Mouse (Mus musculus) kidney, postnatal 36 days (tissue): ENCODE data around the gene Krt42.
"Not testable (repeated sequence)": the region's sequence is repeated elsewhere in the genome, so short reads cannot be mapped to it uniquely, and the experiment has no call there.

Experiments
- DNase-seq, 2 experiments: peaks; one replicate each; pipeline ENCODE4 v3.0.0; 2021 to 2022; ENCODE audit warnings: mixed read lengths in 2 of 2

Gene Krt42

GRCm38 (mm10) chr11:100269821-100270332 is at the start of gene Krt42:
TSS of gene Krt42 (minus strand) at chr11:100269871.
- DNase-seq = no peak

- DNase-seq = no peak
Observed at GRCm38 (mm10) chr11:100318529-100319451, 49.1 kb upstream of the Krt42 start.

DNA sequence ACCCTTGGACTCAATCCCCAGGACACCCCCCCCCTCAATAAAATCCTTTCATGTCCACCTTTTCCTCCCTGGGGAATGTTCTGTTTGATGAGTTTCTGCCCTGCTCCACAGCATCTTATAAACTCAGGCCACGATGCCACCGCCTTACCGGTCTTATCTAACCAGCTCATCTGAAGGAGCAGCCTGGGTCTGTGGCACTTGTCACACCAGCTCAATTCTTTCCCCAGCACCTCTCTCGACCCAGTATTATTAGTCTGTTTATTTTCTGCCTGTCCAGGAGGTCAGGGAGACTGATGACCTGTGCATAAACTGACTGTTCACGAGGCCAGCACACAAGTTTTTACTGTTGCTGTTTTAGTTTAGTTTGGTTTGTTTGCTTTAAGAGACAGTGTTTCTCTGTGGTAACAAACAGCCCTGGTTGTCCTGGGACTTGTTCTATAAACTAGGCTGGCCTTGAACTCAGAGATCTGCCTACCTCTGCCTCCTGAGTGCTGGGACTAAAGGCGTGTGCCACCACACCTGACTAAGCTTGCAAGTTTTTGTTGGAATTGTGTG is 48.2 kb upstream of the Krt42 start:
- no peak for DNase-seq

DNA sequence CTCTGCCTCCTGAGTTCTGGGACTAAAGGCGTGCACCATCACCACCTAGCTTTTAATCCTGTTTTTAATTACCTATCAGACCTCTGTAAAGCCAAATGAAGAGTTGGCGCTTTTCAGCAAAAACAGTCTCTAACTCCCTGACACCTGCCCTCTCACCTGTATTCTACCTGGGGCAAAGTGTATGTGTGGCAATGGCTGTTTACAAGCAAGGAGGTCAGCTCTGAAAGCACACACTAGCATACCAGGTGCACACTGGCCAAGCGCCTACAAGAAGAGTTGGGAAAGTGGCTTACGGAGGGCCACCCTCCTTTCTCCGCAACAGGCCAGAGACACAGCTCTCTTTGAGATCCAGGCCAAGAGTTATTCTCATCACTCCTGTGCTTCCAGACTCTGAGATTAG is 45.8 kb upstream of the Krt42 start:
- DNase-seq = no peak

DNA sequence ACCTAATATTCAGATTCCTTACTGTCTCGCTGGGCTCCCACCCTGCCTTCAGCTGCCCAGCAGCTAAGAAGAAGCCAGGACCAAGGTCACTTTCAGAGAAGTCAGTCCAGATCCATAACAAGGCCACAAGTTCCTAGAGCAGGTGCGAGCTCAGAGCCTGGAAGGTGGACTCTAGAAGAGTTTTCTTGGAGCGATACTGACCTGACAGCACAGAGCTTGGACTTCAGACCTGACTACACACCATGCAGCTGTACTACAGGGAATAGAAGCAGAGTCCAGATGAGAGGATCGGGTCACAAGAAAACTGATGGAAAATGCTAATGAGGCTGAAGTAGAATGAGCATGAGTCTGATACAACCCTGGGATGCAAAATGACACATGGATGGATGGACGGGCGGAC is 43.8 kb upstream of the Krt42 start:
- DNase-seq = peak; percentile 45 to 63

DNA sequence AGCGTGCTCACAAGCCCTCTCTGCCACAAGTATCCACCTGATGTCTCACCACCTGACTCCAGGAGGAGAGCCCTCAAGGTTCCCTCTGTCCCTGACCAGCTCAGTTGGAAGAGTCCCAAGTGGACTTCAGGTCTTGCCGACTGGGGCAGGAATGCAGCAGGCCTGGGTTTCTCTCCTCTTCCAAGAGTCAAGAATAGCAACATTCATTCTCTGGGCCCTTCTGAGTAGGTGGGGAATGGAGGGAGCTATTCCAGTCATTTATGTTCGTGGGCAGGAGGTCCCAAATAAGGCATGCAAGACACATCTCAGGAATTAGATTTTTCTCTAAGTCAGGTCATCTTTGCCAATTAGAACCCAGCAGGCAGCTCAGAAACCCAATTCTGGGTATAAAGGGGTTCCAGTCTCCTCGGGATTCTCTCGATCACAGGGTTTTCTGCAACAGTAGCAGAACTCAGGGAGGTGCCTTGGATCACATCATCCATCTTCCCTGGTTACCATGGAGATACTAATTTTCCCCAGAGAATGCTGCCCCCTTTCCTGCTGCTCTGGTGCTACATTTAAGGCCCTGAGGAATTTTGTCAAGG is 42.5 kb upstream of the Krt42 start:
- DNase-seq = peak; percentile 80 to 88

DNA sequence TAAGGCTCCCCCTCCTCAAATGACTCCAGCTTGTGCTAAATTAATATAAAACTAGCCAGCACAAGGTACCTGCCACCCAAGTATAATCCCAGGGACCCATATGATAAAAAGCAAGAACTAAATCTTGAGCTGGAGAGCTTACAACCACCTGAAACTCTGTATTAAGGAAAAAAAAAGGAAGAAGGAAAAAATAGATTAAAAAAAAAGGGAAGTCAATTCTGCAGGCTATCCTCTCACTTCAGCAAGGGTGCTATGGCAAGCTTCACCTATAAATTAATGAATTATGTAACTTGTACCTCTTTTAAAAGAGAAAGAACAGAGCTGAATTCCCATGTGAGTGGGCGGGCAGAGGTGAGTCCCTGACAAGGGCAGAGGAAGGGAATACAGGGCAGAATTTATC is 42.0 kb upstream of the Krt42 start:
- DNase-seq = no peak

GRCm38 (mm10) chr11:100308672-100309071 is 39.0 kb upstream of the Krt42 start:
- not testable (repeated sequence) for DNase-seq

DNA sequence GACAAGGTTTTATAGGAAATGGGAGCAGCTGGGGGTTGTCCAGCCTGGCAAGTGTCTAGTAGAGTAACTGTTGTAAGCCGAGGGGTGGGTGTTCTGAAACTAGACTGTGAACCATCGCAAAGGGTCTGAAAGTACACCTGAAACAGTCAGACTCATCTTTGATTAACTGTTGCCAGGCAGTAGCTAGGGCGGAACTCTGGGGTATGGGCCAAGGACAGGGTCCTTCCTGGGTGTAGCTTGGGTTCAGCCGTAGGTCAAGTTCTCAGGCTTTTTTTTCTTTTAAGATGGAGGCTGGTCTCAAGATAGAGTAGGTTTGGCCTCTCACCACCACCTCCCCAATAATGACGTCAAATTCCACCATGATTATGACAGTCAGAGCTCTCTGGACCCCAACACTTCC is 38.2 kb upstream of the Krt42 start:
- DNase-seq = no peak

DNA sequence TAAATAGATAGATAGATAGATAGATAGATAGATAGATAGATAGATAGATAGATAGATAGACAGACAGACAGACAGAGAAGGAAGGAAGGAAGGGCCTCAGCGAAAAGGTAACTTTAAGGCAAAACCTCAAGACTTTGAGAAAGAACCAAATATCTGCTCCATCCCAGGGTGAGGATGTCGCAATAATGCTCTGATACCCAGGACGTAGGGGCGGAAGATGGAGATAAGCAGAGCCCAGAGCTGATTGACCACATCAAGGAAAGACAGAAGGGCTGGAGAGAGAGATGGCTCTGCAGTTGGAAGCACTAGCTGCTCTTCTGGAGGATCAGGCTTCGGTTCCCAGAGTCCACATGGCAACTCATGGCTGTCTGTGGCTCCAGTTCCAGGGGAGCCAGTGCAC is 31.6 kb upstream of the Krt42 start:
- DNase-seq = no peak

GRCm38 (mm10) chr11:100300293-100300692 is 30.6 kb upstream of the Krt42 start:
- peak; percentile 41 to 83 for DNase-seq

DNA sequence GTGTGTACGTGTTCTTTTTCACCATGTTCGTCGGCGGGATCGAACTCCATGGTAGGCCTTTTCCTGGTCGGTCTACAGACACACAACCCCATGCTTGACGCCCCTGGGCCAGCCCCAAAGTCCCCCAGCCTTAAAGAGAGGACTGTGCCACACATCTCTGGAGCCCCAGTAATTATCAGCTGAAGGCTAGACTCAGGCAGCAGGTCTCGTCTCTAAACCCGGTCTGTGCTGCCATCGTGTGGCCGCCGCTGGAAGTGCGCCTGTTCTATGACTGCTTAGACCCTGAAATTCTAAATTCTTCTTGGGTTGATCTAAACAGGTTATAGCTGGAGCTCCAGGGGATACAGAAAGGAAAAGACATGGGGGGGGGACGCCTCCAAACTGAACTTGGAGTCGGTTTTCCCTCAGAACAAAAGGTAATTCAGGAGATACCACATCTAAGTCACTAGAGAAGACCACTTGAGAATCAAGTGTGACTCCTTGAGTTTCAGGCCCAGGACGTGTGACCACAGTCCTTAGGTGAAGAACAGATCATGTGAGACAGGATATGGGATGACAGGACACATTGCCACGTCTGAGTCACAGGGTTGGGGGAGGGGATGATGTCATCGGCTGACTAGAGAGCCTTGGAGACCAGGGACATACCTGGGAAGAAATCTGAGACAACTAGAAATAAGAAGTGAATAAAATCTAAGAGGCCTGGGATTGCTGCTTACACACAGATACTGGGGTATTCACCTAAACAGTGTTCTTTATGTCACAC is 28.8 kb upstream of the Krt42 start:
- peak; percentile 78 to 93 for DNase-seq

- peak in 1 of 2 experiments; percentile 48 for DNase-seq
Observed at GRCm38 (mm10) chr11:100297801-100298200, 28.1 kb upstream of the Krt42 start.

GRCm38 (mm10) chr11:100295308-100295707 is 25.6 kb upstream of the Krt42 start:
- DNase-seq = peak; percentile 72 to 93

GRCm38 (mm10) chr11:100292884-100293283 is 23.2 kb upstream of the Krt42 start:
- no peak for DNase-seq

GRCm38 (mm10) chr11:100290235-100290634 is 20.6 kb upstream of the Krt42 start:
- DNase-seq = no peak

GRCm38 (mm10) chr11:100288942-100289341 is 19.3 kb upstream of the Krt42 start:
- DNase-seq = no peak

- peak in 1 of 2 experiments; percentile 13 for DNase-seq
Observed at GRCm38 (mm10) chr11:100287024-100287423, 17.4 kb upstream of the Krt42 start.

DNA sequence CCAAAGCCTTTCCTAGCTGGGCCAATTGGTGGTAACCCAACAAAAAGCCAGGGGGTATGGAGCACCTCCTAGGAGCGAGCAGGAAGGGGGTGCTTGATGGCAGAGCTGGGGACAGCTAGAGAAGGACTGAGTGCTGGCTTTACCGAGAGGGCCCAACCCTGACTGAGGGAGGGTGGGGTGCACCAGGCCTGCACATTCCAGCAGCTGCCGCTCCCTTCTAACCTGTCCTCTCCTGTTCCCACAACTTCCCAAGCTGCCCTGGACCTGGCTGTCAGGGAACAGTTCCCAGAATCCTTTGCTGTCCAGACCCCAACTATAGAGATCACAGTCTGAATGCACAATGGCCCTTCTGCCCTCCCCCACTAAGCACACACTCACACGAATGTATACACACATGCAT is 15.3 kb upstream of the Krt42 start:
- no peak for DNase-seq

DNA sequence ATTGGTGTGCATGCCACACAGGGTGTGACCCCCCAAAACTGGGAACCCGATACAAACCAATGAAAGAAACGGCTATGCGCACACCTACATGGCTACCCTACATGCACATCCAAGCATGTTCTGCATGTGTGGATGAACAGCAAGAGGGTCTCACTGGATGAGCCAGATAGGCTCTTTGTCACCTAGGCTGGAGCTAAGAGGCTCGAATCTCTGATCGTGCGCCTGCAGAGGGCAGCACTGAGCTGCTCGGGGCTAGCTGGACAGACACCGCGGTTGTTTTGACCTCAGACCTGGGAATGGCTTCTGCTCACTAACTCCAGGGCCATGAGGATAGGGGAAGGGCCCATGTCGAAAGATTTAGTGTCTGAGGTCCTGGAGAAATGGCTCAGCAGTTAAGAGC is 12.9 kb upstream of the Krt42 start:
- DNase-seq = peak; percentile 75 to 94

- peak; percentile 79 to 93 for DNase-seq
Observed at GRCm38 (mm10) chr11:100281596-100282544, 12.2 kb upstream of the Krt42 start.

GRCm38 (mm10) chr11:100278759-100279158 is 9.1 kb upstream of the Krt42 start:
- DNase-seq = no peak
